Mouse (Mus musculus) neural tube, embryonic 14.5 days (tissue): Measurements from ENCODE around the gene Tmem9. TPM values are rescaled to one million over a fixed set of nuclear protein-coding genes. Genes with fewer than 3 reads are reported as not detected.

Source experiments
- ATAC-seq: fragments of 200-750 bp; cut with Nextera tagmentation; 2 replicates; pipeline ENCODE4 v1.8.0; 2017; ENCODE audit warnings: low read depth, mild to moderate bottlenecking, moderate TSS enrichment, moderate library complexity
- H3K27ac ChIP-seq: fragments of 300-500 bp; sonication (generic); 2 replicates; pipeline ENCODE4 v1.5.1; 2014; ENCODE audit warnings: low read depth, mild to moderate bottlenecking, control low read depth, low read length, moderate library complexity, mixed read lengths
- H3K27me3 ChIP-seq: fragments of 300-500 bp; sonication (generic); 2 replicates; pipeline ENCODE4 v1.6.1; 2014; ENCODE audit warnings: low read length; ENCODE audit not compliant: control insufficient read depth, insufficient read depth
- H3K36me3 ChIP-seq: fragments of 300-500 bp; sonication (generic); 2 replicates; pipeline ENCODE4 v1.6.1; 2014; ENCODE audit warnings: low read length, mixed read lengths; ENCODE audit not compliant: control insufficient read depth, insufficient read depth
- H3K4me1 ChIP-seq: fragments of 300-500 bp; sonication (generic); 2 replicates; pipeline ENCODE4 v1.6.1; 2014; ENCODE audit warnings: low read length; ENCODE audit not compliant: control insufficient read depth, insufficient read depth
- H3K4me2 ChIP-seq: fragments of 300-500 bp; sonication (generic); 2 replicates; pipeline ENCODE4 v1.6.1; 2014; ENCODE audit warnings: mild to moderate bottlenecking, low read depth, low read length, control low read depth
- H3K4me3 ChIP-seq: fragments of 300-500 bp; sonication (generic); 2 replicates; pipeline ENCODE4 v1.5.1; 2014; ENCODE audit warnings: low read depth, low read length, control low read depth, mixed read lengths
- H3K9ac ChIP-seq: fragments of 300-500 bp; sonication (generic); replicated peaks from 2 replicates; pipeline ENCODE4 v1.6.1; 2014; ENCODE audit warnings: low read depth, mild to moderate bottlenecking, control low read depth, low read length, mixed read lengths
- H3K9me3 ChIP-seq: fragments of 300-500 bp; sonication (generic); 2 replicates; pipeline ENCODE4 v1.6.1; 2016; ENCODE audit warnings: low read length; ENCODE audit not compliant: control insufficient read depth
- WGBS: fragments of 180-500 bp; shearing (Covaris S2); extraction: QIAGEN DNeasy Blood & Tissue Kit; methylation state at CpG from one replicate; pipeline ENCODE4 v1.1.7; 2014; 5-methylcytosine and 5-hydroxymethylcytosine counted together
- polyA plus RNA-seq: library from polyadenylated mRNA; unstranded; fragments of >200 nt; fragmentation: Nextera tagmentation; extraction: Ambion mirVana; gene quantifications from 2 replicates; pipeline ENCODE4 v1.2.1, GENCODE M21; 2014

Gene Tmem9
- polyA plus RNA-seq, 1 experiment from 2014 or later, result 115 TPM

DNA sequence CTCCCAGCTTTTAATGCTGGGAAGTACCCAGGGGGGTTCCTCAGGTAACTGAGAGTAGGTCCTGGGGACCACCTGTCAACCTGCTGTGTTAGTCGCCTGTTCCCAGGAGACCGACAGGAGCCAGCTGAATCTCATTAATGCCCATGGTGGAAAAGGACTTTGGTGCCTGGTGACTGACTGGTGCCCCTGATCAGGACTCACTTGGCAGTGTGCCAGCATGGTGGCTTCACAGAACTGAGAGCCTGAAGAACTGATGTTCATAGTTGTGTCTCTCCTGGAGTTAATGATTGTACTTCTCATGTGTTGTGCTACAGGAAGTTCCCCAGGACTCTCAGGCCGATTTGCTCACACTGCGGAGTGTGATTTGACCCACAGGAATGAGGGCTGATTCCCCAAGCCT, 14.5 kb upstream of the Tmem9 start:
- H3K9me3 ChIP-seq, result no peaks in the 10 kb centered on the region
- H3K9ac ChIP-seq, result no peak overlapping the region
- no peak for ATAC-seq
- H3K27ac ChIP-seq, result no peak overlapping the region
- H3K4me2 ChIP-seq, result no peak overlapping the region
- no peaks in the 10 kb centered on the region for H3K36me3 ChIP-seq
- H3K4me1 ChIP-seq, result no peaks in the 10 kb centered on the region
- H3K27me3 ChIP-seq, result no peaks in the 10 kb centered on the region
- no peak overlapping the region for H3K4me3 ChIP-seq
- WGBS, result 85% methylated on average over 4 of the region's 4 CpGs

DNA sequence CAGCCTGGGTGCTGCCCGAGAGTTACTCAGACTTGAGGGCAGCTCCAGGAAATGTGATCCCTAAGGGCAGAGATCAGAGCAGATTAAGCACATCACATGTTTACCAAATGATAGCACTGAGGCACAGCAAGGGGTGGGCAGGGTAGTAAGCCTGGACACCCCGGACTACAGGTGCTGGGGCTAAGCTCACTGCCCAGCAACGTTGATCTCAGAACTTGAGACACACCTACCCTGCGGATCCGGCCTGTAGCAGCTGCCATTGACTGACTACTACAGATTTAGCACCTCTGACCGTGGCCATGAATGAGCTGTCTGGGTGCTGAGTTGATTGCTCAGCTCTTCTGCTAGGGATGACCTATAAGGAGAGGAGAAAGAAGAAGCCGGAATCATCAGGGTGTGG, 10.4 kb upstream of the Tmem9 start:
- Histone ChIP-seq H3K4me2 (no peak overlapping the region), H3K4me3 (no peak overlapping the region), H3K4me1 (no peaks in the 10 kb centered on the region), H3K27ac (no peak overlapping the region), H3K27me3 (no peaks in the 10 kb centered on the region), H3K36me3 (no peaks in the 10 kb centered on the region), H3K9ac (no peak overlapping the region), H3K9me3 (no peaks in the 10 kb centered on the region)
- no peak for ATAC-seq
- 81% methylated on average over 7 of the region's 7 CpGs for WGBS

DNA sequence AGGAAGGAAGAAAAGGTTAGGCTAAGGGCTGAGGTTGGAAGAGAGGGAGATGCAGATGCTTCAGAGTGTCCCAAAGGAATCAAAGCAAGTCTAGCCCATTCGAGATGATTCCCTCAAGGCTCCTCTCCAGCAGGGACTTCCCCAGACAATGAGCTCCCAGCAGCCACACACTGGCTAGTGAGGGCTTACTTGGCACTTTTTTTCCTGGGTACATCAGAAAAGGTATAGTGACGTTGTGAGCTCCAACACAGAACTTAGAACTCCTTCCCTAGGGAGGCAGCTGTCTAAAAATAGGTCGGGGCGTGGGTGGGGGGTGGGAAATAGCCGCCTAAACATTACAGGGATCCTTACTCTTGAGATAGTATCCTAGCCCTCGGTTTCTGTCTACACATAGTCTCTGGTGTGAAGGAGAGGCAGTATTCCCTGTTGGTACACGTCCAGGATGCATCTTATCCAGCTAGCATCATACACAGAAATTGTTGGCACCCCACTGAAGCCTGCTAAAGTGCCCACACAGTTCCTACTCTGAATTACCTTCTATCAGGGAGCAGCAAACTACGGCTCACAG, 8.1 kb upstream of the Tmem9 start:
- Histone ChIP-seq H3K4me3 (no peak overlapping the region), H3K27me3 (no peaks in the 10 kb centered on the region), H3K4me2 (no peak overlapping the region), H3K27ac (no peak overlapping the region), H3K9me3 (no peaks in the 10 kb centered on the region), H3K9ac (no peak overlapping the region), H3K4me1 (no peaks in the 10 kb centered on the region), H3K36me3 (no peaks in the 10 kb centered on the region)
- 60% methylated on average over 8 of the region's 8 CpGs for WGBS
- ATAC-seq, result no peak

DNA sequence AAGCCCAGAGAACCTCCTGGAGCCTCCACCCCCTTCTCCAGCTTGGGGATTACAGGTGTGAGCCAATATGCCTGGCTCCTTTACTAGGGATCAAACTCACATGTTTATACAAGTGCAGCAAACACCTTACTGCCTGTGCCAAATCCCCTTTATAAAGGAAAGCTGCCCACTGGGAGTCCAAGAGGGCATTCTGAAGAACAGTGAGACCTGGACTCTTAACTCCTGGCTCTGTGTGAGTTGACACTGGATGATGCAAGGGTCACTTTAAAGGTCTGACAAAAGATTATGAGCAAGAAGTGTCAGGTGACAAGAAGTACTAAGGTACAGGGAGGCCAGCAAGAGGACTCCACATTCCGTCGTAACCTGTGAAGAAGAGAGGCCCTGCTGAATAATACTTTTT, 6.5 kb upstream of the Tmem9 start:
- Histone ChIP-seq H3K9me3 (no peaks in the 10 kb centered on the region), H3K27me3 (no peaks in the 10 kb centered on the region), H3K36me3 (no peaks in the 10 kb centered on the region), H3K4me1 (no peaks in the 10 kb centered on the region), H3K4me3 (no peak overlapping the region), H3K27ac (no peak overlapping the region), H3K4me2 (no peak overlapping the region), H3K9ac (no peak overlapping the region)
- ATAC-seq, result no peak
- 96% methylated on average over 2 of the region's 2 CpGs for WGBS

DNA sequence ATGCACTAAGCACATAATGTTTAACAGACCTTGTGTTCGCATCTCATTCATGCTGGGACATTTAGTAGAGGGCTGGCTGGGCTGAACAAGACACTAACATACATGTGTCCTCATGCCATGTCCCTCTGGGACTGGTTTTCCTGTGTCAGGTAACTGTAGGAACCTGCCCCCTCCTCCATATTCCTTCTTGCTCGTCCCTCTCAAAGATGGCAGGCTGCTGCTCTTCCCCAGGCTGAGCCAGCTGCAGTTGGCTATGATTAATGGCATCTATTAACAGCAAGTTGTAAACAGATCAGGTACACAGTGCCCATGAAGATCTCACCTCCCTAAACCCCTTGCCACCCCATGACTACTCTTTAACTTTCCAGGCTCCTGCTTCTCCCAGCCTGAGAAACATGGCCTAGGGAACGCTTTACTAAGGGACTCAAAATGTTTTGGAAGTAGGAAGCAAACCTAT, 1.6 kb upstream of the Tmem9 start, which contains the start of gene Igfn1:
Gene Igfn1 (minus strand): TSS at position 51 of the 457 bp plus-strand sequence.
- Histone ChIP-seq H3K4me1 (no peaks in the 10 kb centered on the region), H3K36me3 (no peaks in the 10 kb centered on the region), H3K27ac (no peak within 1 kb of the TSS), H3K27me3 (peaks cover 3% of the 10 kb centered on the region; the same call in 1 of the 2 replicates), H3K9ac (no peak within 1 kb of the TSS), H3K4me2 (peak within 1 kb of the TSS; percentile 57; the same call in 1 of the 2 replicates), H3K4me3 (no peak within 1 kb of the TSS), H3K9me3 (no peaks in the 10 kb centered on the region)
- no peak for ATAC-seq
- WGBS, result 76% methylated on average over 3 of the region's 3 CpGs

DNA sequence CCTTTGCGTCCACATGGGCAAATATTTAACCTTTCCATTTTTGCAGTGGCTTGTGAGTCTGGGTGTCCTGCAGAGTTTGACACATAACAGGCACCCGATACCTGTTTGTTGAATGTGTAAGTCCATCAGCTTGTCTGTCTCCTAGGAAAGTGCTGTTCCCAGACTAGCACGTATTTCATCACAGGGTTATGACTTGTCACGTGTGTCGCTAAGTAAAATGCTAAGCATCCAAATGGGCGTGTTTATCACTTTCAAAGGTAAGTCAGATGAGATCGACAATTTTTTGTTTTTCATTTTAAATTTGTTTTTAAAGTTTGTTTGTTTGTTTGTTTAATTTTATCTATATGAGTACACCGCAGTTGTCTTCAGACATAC, 196 bp downstream of the Tmem9 start:
- Histone ChIP-seq H3K9me3 (no peaks in the 10 kb centered on the region), H3K4me1 (no peaks in the 10 kb centered on the region), H3K4me3 (peak overlapping the region; percentile 22; the same call in 1 of the 2 replicates), H3K9ac (no peak overlapping the region), H3K4me2 (peak overlapping the region; percentile 57), H3K27me3 (peaks cover 3% of the 10 kb centered on the region; the same call in 1 of the 2 replicates), H3K27ac (no peak overlapping the region), H3K36me3 (no peaks in the 10 kb centered on the region)
- 33% methylated on average over 8 of the region's 8 CpGs for WGBS
- no peak for ATAC-seq

DNA sequence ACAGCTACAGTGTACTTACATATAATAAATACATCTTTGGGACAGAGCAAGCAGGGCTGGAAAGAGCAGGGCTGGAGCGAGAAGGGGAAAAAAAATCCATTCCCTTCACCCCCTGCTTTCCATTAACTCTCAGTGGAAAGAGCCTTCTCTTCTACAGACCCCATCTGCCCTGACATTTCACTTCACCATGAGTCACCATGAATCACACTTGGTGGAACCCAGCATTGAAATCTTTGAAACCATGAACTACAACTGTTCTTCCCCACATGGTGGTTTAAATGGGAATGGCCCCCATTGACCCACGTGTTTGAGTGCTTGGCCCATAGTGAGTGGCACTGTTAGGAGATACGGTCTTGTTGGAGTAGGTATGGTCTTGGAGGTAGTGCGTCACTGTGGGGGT, 2.3 kb downstream of the Tmem9 start:
- H3K36me3 ChIP-seq, result no peaks in the 10 kb centered on the region
- H3K27me3 ChIP-seq, result peaks cover 3% of the 10 kb centered on the region; the same call in 1 of the 2 replicates
- ATAC-seq, result no peak
- H3K4me2 ChIP-seq, result no peak overlapping the region
- H3K27ac ChIP-seq, result no peak overlapping the region
- H3K9me3 ChIP-seq, result no peaks in the 10 kb centered on the region
- H3K4me1 ChIP-seq, result no peaks in the 10 kb centered on the region
- WGBS, result 91% methylated on average over 4 of the region's 4 CpGs
- no peak overlapping the region for H3K4me3 ChIP-seq
- H3K9ac ChIP-seq, result no peak overlapping the region

DNA sequence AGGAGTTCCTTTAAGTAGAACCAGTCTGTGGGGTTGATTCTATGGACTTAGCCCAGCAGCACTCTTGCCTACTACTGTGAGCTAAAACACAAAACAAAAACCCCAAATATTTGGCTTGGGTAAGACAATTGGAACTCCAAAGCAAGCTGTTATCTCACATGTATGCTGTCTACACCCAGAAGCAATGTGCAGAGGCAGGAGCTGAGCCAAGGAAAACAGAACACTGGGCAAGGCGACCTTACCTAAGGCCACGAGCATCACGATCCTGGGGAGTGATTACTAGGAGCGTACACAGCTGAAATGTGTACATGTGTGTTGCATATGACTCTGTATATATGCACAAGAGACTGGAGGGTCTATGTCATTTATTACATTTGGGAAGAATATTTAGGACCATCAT, 5.6 kb downstream of the Tmem9 start:
- WGBS, result 82% methylated on average over 4 of the region's 4 CpGs
- Histone ChIP-seq H3K9ac (no peak overlapping the region), H3K4me1 (0 out of 2 replicates have a peak, but pooled peaks cover 4% of the 10 kb centered on the region), H3K27ac (no peak overlapping the region), H3K27me3 (no peaks in the 10 kb centered on the region), H3K36me3 (no peaks in the 10 kb centered on the region), H3K4me3 (no peak overlapping the region), H3K4me2 (no peak overlapping the region), H3K9me3 (no peaks in the 10 kb centered on the region)
- no peak for ATAC-seq

DNA sequence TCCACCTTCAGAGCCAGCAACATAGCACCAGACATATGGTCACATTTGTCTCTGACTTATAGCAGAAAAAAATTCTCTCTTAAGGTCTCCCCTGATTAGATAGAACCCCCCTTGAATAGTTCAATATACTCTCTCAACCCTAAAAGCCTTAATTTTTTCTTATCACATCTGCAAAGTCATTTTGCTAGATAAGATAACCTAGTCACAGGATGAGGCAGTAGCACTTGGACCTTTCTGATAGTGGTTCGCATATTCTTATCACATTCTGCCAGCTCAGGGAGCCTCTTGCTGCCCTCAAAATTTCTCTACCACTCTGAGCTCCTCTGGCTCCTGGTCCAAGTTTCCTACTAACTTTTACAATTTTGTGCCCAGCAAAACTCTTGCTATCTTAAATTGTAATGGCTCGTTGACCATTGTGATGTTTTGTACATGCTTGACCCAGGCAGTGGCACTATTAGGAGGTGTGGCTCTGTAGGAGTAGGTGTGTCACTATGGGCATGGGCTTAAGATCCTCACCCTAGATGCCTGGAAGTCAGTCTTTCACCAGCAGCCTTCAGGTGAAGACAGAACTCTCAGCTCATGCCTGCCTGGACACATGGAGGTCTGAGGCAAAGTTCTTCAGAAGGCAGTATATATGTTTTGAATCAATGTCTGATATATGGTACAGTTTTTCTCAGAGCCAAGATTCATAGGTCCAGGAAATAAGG, 7.0 kb downstream of the Tmem9 start:
- H3K27ac ChIP-seq, result no peak overlapping the region
- H3K4me3 ChIP-seq, result no peak overlapping the region
- WGBS, result 86% methylated on average over 2 of the region's 2 CpGs
- no peaks in the 10 kb centered on the region for H3K27me3 ChIP-seq
- H3K9ac ChIP-seq, result no peak overlapping the region
- H3K9me3 ChIP-seq, result no peaks in the 10 kb centered on the region
- H3K36me3 ChIP-seq, result no peaks in the 10 kb centered on the region
- no peak overlapping the region for H3K4me2 ChIP-seq
- no peak for ATAC-seq
- H3K4me1 ChIP-seq, result peaks cover 13% of the 10 kb centered on the region; the same call in 1 of the 2 replicates
